Mouse (Mus musculus) lung, postnatal 0 days (tissue): ENCODE data around the gene Dock3.

Experiments
- CTCF ChIP-seq: IDR thresholded peaks from 2 replicates; pipeline ENCODE4 v1.5.1; 2016; ENCODE audit warnings: antibody characterized with exemption, mild to moderate bottlenecking
- EP300 ChIP-seq: IDR thresholded peaks from 2 replicates; pipeline ENCODE4 v1.6.1; 2016; ENCODE audit warnings: antibody characterized with exemption, mild to moderate bottlenecking, control low read depth

GRCm38 (mm10) chr9:107262375-107262774 lies 30.7 kb upstream of the Dock3 start:
- TF ChIP-seq CTCF: no peak
- no peak for TF ChIP-seq EP300
